Mouse (Mus musculus) CH12.LX (cell line): Measurements from ENCODE around the gene Adgre1.

Experiments
- CTCF ChIP-seq, 2 experiments: IDR thresholded peaks in 1 of 2; conservative IDR thresholded peaks in 1 of 2; 2 replicates each; pipeline ENCODE4 v1.5.1; 2011 to 2012; ENCODE audit warnings: low read depth in 2 of 2, low read length in 2 of 2, improper control_type of control experiment in 1 of 2, inconsistent platforms in 1 of 2, mild to moderate bottlenecking in 1 of 2, moderate library complexity in 1 of 2
- POLR2A ChIP-seq: IDR thresholded peaks from 2 replicates; pipeline ENCODE4 v1.6.1; 2011; ENCODE audit warnings: low read depth, mild to moderate bottlenecking, improper control_type of control experiment, low read length

- TF ChIP-seq CTCF (conservative IDR thresholded peaks at IDR 0.05 in 1 of 2, IDR thresholded peaks at IDR 0.05 in 1 of 2; ENCODE audit: low read depth in 2 of 2, low read length in 2 of 2) (no peak), POLR2A (no peak)
Measured at GRCm38 (mm10) chr17:57334001-57334760, 24.3 kb upstream of the Adgre1 start.
